Comparison of ENCODE assay signal across 9 mouse cellular contexts in the genomic region with DNA sequence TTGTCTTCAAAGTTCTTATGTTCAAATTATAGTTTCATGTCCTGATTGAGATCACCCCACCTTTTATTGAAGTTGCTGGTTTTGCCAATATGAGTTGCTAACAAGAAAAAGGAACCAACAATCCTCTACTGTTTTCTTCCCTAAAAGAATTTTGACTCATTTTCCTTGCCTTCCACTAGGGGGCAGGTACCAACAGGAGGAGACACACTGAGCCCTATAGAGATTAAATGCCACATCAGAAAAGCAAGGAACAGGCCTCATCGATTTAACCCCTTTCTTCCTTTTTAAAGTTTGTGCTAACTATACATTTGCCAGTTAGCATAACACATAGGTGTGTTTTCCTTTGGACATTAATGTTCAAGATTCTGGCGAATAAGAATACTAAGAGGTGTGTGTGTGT. TPM values are rescaled to one million over a fixed set of nuclear protein-coding genes. Genes with fewer than 3 reads are reported as not detected.
DNase-seq lines count a peak whose midpoint lies in the region; ATAC-seq lines count a peak whose summit lies in the region.
"Had no signal": no experiment of that assay in that cellular context is flagged by ENCODE, and none has a peak within 500 bp of the region (broad histone marks: within the 10 kb centered on the region; RNA-seq: fewer than 3 reads in every experiment).

No protein-coding gene starts in this region.

- H3K9me3 ChIP-seq in forebrain, embryonic 15.5 days = no peaks in the 10 kb centered on the region

- no peaks in the 10 kb centered on the region for H3K27me3 ChIP-seq in forebrain, embryonic 15.5 days

- no peak overlapping the region for H3K9ac ChIP-seq in forebrain, embryonic 15.5 days (replicated peaks)

- no peak overlapping the region for H3K27ac ChIP-seq in forebrain, embryonic 15.5 days (replicated peaks)

- no peak overlapping the region for H3K4me3 ChIP-seq in forebrain, embryonic 15.5 days

- ATAC-seq in forebrain, embryonic 15.5 days (replicated peaks) = 0 out of 2 replicates have a peak, but pooled peaks have one; percentile 53

- peak; percentile 12 to 51 for DNase-seq in cerebellum, postnatal 10 days
- no peak for DNase-seq in cerebellum, adult 9-11 months
- peak; percentile 43 for DNase-seq in lung, postnatal 25 days (ENCODE audit: low spot score)
- DNase-seq in lung, postnatal 10 days = no peak
- DNase-seq in retina, embryonic 14.5 days (ENCODE audit: low spot score) = peak; percentile 57
- DNase-seq in spleen, postnatal 10 days (ENCODE audit: low spot score in 2 of 2) = no peak
- no peak for DNase-seq in layer of hippocampus, adult 18-20 months (ENCODE audit: low spot score in 2 of 2)

- no peaks in the 10 kb centered on the region for H3K36me3 ChIP-seq in forebrain, embryonic 15.5 days

- H3K4me2 ChIP-seq in forebrain, embryonic 15.5 days (replicated peaks) = no peak overlapping the region

- no peaks in the 10 kb centered on the region for H3K4me1 ChIP-seq in forebrain, embryonic 15.5 days

- WGBS in forebrain, embryonic 15.5 days = 48% methylated on average over 2 of the region's 2 CpGs

RNA-seq across cellular contexts. Expression of a gene that starts 2.4 kb away (rescaled TPM):
- 0.43 and 0.46 TPM in 2 replicates for polyA plus RNA-seq in forebrain, embryonic 15.5 days (2015; fragmentation: Nextera tagmentation; extraction: Ambion mirVana)
- total RNA-seq in layer of hippocampus, adult 18-20 months (2021) = under 1 TPM; 0.20 to 0.28 TPM

RNA-seq across cellular contexts. Expression of a gene that starts 21.8 kb away (rescaled TPM):
- polyA plus RNA-seq in forebrain, embryonic 15.5 days (2015; fragmentation: Nextera tagmentation; extraction: Ambion mirVana) = 33.5 and 38.1 TPM in 2 replicates
- total RNA-seq in layer of hippocampus, adult 18-20 months (2021) = 10 to 100 TPM; 23.3 to 25.9 TPM

RNA-seq across cellular contexts. Expression of a gene that starts 43.6 kb away (rescaled TPM):
- not detected in 2 replicates for polyA plus RNA-seq in forebrain, embryonic 15.5 days (2015; fragmentation: Nextera tagmentation; extraction: Ambion mirVana)
- total RNA-seq in layer of hippocampus, adult 18-20 months (2021) = not detected
- total RNA-seq: gastrocnemius, adult 18-20 months had no signal

RNA-seq across cellular contexts. Expression of a gene that starts 43.9 kb away (rescaled TPM):
- polyA plus RNA-seq in forebrain, embryonic 15.5 days (2015; fragmentation: Nextera tagmentation; extraction: Ambion mirVana) = 4.5 and 4.9 TPM in 2 replicates
- 1 to 10 TPM; 5.5 to 5.8 TPM for total RNA-seq in layer of hippocampus, adult 18-20 months (2021)

Comparison
In these comparisons a context has a peak if more than half of its experiments do, and no peak if none do; other contexts are left out.
1. DNase-seq: peak in cerebellum, postnatal 10 days (2 of 2), lung, postnatal 25 days (single experiment) and retina, embryonic 14.5 days (single experiment); none in cerebellum, adult 9-11 months (single experiment), lung, postnatal 10 days (single experiment), spleen, postnatal 10 days (0 of 2) and layer of hippocampus, adult 18-20 months (0 of 2).